Mouse (Mus musculus) lung, adult 2 months (tissue): ENCODE data around the gene Crp.

ENCODE experiments used
- CTCF ChIP-seq: fragments of 200-500 bp; IDR thresholded peaks from 2 replicates; pipeline ENCODE4 v1.5.1; 2011; ENCODE audit warnings: mild to moderate bottlenecking, low read length, control low read depth; ENCODE audit not compliant: insufficient read depth
- POLR2A ChIP-seq: fragments of 200-500 bp; IDR thresholded peaks from 2 replicates; pipeline ENCODE4 v1.6.1; 2011; ENCODE audit warnings: low read depth, mild to moderate bottlenecking, control low read depth, low read length, borderline replicate concordance; ENCODE audit errors: extremely low read depth

GRCm38 (mm10) chr1:172653900-172654299 is 44.0 kb upstream of the Crp start:
- TF ChIP-seq CTCF (no peak), POLR2A (no peak)
